Mouse (Mus musculus): ENCODE measurements at regions not wholly inside any gene's neighbourhood (a gene's known extent, or its start where the extent isn't known, plus 50 kb on each side); places are given as distances from the start of the nearest gene placed in this dataset.

- Histone ChIP-seq H3K9ac (ENCODE audit: control insufficient read depth, low read depth, low read length, poor library complexity, severe bottlenecking) (no peak overlapping the region), H3K9me3 (replicated peaks; ENCODE audit: insufficient read depth, low read length) (no peaks in the 10 kb centered on the region), H3K4me3 (ENCODE audit: control insufficient read depth in 1 of 2, insufficient read depth in 1 of 2, low read depth in 2 of 2, low read length in 2 of 2) (no peak overlapping the region), H3K4me1 (ENCODE audit: control insufficient read depth in 1 of 2, insufficient read depth in 2 of 2, low read length in 2 of 2) (no peaks in the 10 kb centered on the region), H3K36me3 (ENCODE audit: control insufficient read depth in 1 of 2, insufficient read depth in 2 of 2, low read length in 2 of 2) (no peaks in the 10 kb centered on the region), H3K27me3 (ENCODE audit: control insufficient read depth in 1 of 2, insufficient read depth in 2 of 2, low read length in 2 of 2) (no peaks in the 10 kb centered on the region), H3K79me2 (ENCODE audit: control insufficient read depth, insufficient read depth, low read length, poor library complexity) (no peaks in the 10 kb centered on the region), H3K27ac (ENCODE audit: control insufficient read depth, low read depth, low read length) (no peak overlapping the region)
- TF ChIP-seq NELFE (IDR thresholded peaks at IDR 0.05; ENCODE audit: low read depth, low read length) (no peak), JUND (IDR thresholded peaks at IDR 0.05; ENCODE audit: low read depth, low read length) (no peak), BHLHE40 (IDR thresholded peaks at IDR 0.05; ENCODE audit: borderline replicate concordance, low read depth, low read length) (no peak), ZC3H11A (IDR thresholded peaks at IDR 0.05; ENCODE audit: low read depth, low read length) (no peak), RCOR1 (IDR thresholded peaks at IDR 0.05; ENCODE audit: low read depth, low read length) (no peak), TAL1 (IDR thresholded peaks at IDR 0.05; ENCODE audit: low read length) (no peak), UBTF (IDR thresholded peaks at IDR 0.05; ENCODE audit: borderline replicate concordance, insufficient read depth, low read depth, low read length) (no peak), MAFK (IDR thresholded peaks at IDR 0.05; ENCODE audit: borderline replicate concordance, low read depth, low read length) (no peak)
- no peak for DNase-seq (ENCODE audit: low read depth, low spot score)
Observed at GRCm38 (mm10) chr9:111879710-111880109, 189.6 kb upstream of the Stac start.

- Histone ChIP-seq H3K9ac (ENCODE audit: control insufficient read depth, low read depth, low read length, poor library complexity, severe bottlenecking) (no peak overlapping the region), H3K4me1 (ENCODE audit: control insufficient read depth in 1 of 2, insufficient read depth in 2 of 2, low read length in 2 of 2) (no peaks in the 10 kb centered on the region), H3K79me2 (ENCODE audit: control insufficient read depth, insufficient read depth, low read length, poor library complexity) (no peaks in the 10 kb centered on the region), H3K27me3 (ENCODE audit: control insufficient read depth in 1 of 2, insufficient read depth in 2 of 2, low read length in 2 of 2) (no peaks in the 10 kb centered on the region), H3K27ac (ENCODE audit: control insufficient read depth, low read depth, low read length) (no peak overlapping the region), H3K9me3 (replicated peaks; ENCODE audit: insufficient read depth, low read length) (no peaks in the 10 kb centered on the region), H3K4me3 (ENCODE audit: control insufficient read depth in 1 of 2, insufficient read depth in 1 of 2, low read depth in 2 of 2, low read length in 2 of 2) (no peak overlapping the region), H3K36me3 (ENCODE audit: control insufficient read depth in 1 of 2, insufficient read depth in 2 of 2, low read length in 2 of 2) (no peaks in the 10 kb centered on the region)
- no peak for TF ChIP-seq NRF1 (IDR thresholded peaks at IDR 0.05; ENCODE audit: insufficient read depth, low read depth, low read length, poor library complexity, severe bottlenecking)
- no peak for TF ChIP-seq TBP (IDR thresholded peaks at IDR 0.05; ENCODE audit: low read depth, low read length)
- no peak for DNase-seq (ENCODE audit: low read depth, low spot score)
Observed at GRCm38 (mm10) chr9:111876846-111877245, 186.7 kb upstream of the Stac start.

- TF ChIP-seq MXI1 (IDR thresholded peaks at IDR 0.05; ENCODE audit: low read depth, low read length) = no peak
- no peak for TF ChIP-seq TAL1 (IDR thresholded peaks at IDR 0.05; ENCODE audit: low read length)
- no peak for TF ChIP-seq SMC3 (IDR thresholded peaks at IDR 0.05; ENCODE audit: low read depth, low read length)
- no peak for TF ChIP-seq ELF1 (IDR thresholded peaks at IDR 0.05; ENCODE audit: low read depth, low read length)
- no peak for TF ChIP-seq ZNF384 (IDR thresholded peaks at IDR 0.05; ENCODE audit: low read depth, low read length)
- TF ChIP-seq UBTF (IDR thresholded peaks at IDR 0.05; ENCODE audit: borderline replicate concordance, insufficient read depth, low read depth, low read length) = no peak
- Histone ChIP-seq H3K36me3 (ENCODE audit: control insufficient read depth in 1 of 2, insufficient read depth in 2 of 2, low read length in 2 of 2) (no peaks in the 10 kb centered on the region), H3K27ac (ENCODE audit: control insufficient read depth, low read depth, low read length) (no peak overlapping the region), H3K4me3 (ENCODE audit: control insufficient read depth in 1 of 2, insufficient read depth in 1 of 2, low read depth in 2 of 2, low read length in 2 of 2) (no peak overlapping the region), H3K9me3 (replicated peaks; ENCODE audit: insufficient read depth, low read length) (no peaks in the 10 kb centered on the region), H3K9ac (ENCODE audit: control insufficient read depth, low read depth, low read length, poor library complexity, severe bottlenecking) (no peak overlapping the region), H3K27me3 (ENCODE audit: control insufficient read depth in 1 of 2, insufficient read depth in 2 of 2, low read length in 2 of 2) (no peaks in the 10 kb centered on the region), H3K79me2 (ENCODE audit: control insufficient read depth, insufficient read depth, low read length, poor library complexity) (no peaks in the 10 kb centered on the region), H3K4me1 (ENCODE audit: control insufficient read depth in 1 of 2, insufficient read depth in 2 of 2, low read length in 2 of 2) (no peaks in the 10 kb centered on the region)
- DNase-seq (ENCODE audit: low read depth, low spot score) = no peak
Observed at GRCm38 (mm10) chr9:111870466-111870865, 180.3 kb upstream of the Stac start.

Data from MEL (cell line).